Mouse (Mus musculus) large intestine, adult 2 months (tissue): ENCODE data around the gene Cnn2. TPM values are rescaled to one million over a fixed set of nuclear protein-coding genes. Genes with fewer than 3 reads are reported as not detected.
A peak's percentile ranks its signal among the peaks of the same experiment; 100 is the strongest.

Source experiments
- DNase-seq: peaks from one replicate; pipeline ENCODE4 v3.0.0-alpha.2; 2012; ENCODE audit warnings: low read depth, low spot score
- WGBS: fragments of 180-500 bp; shearing (Covaris S2); methylation state at CpG from one replicate; pipeline ENCODE4 v1.1.7; 2018; 5-methylcytosine and 5-hydroxymethylcytosine counted together
- polyA plus RNA-seq: library from polyadenylated mRNA; depleted of rRNA; stranded (reverse); fragments of >200 nt; gene quantifications from 2 replicates; pipeline ENCODE4 v1.2.3, GENCODE M21; 2012

The Cnn2 gene
- polyA plus RNA-seq, 1 experiment: 56.1 TPM

DNA sequence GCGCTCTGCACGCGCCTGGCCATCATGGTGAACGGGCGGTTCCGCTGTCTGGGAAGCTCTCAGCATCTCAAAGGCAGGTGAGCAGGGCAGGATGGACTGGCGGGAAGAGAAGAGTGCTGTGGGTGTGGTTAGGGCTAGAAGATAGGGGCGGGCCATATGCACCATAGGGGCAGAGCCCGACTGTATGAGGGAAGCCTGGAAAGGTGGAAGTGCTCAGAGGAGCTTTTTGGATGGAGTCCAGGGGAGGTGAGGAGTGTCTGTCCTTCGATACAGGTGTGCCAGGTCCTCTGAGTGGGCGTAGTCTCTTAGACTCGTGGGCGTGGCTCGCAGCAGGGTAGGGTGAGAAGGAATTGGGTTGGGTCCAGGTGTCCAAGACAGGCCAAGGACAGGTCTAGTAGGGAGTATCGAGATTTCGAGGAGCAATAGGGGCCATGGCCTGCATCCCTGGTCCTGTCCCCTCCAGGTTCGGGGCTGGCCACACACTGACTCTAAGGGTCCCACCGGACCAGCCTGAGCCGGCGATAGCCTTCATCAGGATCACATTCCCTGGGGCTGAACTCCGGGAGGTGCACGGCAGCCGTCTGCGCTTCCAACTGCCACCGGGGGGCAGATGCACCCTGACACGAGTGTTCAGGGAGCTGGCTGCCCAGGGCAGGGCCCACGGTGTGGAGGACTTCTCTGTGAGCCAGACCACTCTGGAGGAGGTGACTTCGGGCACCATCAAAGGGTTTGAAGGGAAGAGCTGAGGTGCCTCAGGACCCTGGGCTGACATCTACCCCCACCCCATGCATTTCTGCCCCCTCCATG is 26.3 kb downstream of the Cnn2 start:
- peak; percentile 89 for DNase-seq
- 27% methylated on average over 28 of the region's 28 CpGs for WGBS

DNA sequence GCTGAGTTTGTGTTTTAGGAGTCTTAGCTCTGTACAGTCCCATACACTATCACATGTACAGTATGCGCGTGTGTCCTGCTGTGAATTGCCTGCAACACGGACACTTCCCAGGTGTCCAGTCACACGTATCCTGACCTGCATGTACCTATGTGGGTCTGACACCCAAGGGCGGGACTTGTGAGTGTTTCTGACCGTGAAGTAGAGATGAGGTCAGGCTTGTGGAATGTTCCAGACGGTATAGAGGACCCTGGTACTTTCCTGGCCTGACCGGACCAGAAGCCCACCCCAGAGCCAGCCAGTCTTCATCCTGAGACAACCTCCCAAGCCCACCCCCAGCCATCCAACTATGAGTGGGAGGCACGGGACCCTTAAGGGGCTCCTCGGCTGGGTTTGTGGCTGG is 27.2 kb downstream of the Cnn2 start:
- 84% methylated on average over 10 of the region's 10 CpGs for WGBS
- DNase-seq: no peak

DNA sequence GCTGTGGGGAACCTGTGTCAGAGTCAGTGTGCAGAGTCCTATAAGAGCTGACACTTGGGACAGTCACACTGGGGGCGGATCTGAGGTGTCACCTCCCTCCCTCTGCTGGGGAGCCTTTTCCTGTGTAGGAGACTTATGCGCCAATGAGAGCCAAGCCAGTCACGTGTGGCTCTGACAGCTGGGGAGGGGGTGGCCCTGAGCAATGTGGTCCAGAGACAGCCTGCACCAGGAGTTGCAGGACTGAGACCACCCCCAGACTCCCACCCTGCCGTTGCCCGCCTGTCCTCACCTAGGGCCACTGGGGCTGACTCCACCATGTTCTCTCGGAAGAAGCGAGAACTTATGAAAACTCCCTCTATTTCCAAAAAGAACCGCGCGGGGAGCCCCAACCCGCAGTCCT is 28.1 kb downstream of the Cnn2 start, which contains the start of gene Arhgap45:
Gene Arhgap45, plus strand, starts transcription at position 143 of the 400 bp plus-strand sequence.
- no peak for DNase-seq

DNA sequence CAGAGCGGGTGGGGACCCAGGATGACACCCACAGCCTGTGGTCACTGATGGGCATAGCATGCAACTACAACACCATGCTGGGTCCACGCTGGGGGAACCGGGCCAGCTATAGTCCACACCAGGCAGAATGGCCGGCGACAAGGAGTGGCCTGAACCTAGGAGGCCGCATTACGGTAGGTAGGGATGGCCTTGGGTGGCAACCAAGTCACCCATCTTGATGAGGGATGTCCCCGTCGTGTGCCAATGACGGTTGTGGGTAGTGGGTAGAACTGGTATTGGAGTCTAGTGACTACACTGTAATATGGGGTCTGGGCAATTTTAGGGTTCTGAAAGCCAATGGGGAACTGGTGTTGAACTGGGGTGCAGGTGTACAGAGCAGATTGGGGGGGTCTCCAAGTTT is 28.5 kb downstream of the Cnn2 start:
- DNase-seq: no peak
- 77% methylated on average over 10 of the region's 10 CpGs for WGBS

More for the DNA sequence above, 28.1 kb downstream of the Cnn2 start, which contains the start of gene Arhgap45:
- WGBS: 78% methylated on average over 11 of the region's 11 CpGs

DNA sequence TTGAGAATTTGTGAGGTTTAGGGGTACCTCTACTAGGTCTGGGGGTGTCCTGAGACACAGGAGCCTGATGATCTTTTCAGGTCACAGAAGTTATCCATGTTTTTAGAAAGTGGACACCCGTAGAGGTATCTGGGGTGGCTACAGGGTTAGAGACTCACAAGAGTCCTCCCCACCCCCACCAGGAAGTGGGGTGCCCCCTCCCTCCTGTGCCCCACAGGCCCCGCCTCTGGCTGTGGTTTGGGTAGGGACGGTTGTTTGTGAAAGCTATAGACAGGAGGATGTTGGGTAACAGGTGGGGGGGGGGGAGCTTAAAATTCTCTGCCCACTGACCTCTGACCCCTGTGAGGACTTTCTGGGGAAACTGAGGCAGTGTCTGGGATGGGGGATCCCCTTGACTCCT is 29.0 kb downstream of the Cnn2 start:
- 44% methylated on average over 3 of the region's 3 CpGs for WGBS
- no peak for DNase-seq

DNA sequence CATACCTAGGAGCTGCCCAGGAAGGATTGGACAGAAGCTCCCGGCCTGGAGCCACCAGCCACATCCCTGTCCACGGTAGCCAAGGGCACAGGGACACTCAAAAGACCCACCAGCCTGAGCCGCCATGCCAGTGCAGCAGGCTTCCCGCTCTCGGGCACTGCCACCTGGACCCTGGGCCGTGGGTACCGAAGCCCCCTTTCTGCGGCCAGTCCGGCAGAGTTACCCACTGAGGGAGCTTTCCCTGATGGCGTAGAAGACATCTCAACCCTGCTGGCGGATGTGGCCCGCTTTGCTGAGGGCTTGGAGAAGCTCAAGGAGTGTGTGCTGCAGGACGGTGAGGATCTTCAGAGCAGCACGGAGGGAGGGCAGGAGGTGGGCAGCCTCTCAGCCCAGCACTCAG is 29.4 kb downstream of the Cnn2 start:
- WGBS: 80% methylated on average over 14 of the region's 14 CpGs
- no peak for DNase-seq

DNA sequence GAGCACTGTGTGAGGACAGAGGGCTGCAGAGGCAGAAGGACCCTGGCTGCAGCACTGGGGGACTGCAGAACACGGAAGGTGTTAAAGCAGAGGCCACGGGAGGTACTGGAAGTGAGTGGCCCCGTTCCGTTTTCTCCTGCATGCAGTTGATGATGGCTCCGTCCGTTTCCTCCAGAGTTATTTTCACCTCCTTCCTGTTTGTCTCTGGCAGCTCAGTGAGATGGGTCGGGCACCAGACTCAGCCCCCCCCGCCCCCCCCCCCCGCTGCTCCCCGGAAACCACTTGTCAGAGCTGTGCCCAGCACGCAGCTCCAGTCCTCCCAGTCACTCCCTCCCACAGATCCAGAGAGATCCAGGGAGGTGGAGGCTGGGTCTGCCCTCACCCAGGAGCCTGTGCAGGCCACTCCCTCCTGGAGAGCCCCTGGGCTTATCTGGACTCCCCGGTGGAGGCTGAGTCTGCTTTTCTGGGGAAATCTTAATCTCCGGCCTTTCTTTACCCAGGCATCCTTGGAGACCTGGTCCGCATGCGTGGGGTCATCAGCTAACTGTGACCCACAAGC is 30.4 kb downstream of the Cnn2 start:
- WGBS: 21% methylated on average over 14 of the region's 15 CpGs
- DNase-seq: no peak

DNA sequence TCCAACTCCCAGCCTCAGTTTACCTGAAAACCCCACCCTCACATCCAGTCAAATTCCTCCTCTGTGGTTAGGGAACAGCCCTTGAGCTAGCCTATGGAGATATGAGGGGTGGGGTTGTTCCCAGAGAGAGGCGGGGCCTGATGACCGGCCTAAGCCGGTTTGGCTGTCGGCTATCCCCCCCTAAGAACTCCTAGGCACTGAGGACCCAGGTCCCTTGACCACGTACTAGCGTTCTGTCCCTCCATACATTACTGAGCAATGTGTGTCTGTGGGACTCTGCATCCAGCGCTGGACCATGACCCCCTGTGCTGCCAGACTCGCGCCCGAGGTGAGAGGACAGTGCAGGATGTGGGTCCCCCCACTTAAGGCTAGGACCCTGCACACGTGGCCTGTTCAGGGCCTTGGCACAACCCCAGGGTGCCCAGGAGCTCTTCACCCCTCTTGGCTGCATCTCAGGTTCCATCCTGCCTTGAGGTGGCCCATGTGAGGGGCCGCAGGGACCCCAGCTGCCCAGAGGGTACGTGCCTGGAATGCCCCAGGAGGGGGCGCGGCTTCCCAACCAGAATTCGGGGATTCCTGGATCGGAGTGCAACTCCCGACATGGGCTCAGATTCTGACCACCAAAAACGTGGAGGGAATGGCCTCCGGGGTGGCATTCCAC is 31.2 kb downstream of the Cnn2 start:
- 57% methylated on average over 20 of the region's 20 CpGs for WGBS
- DNase-seq: no peak

DNA sequence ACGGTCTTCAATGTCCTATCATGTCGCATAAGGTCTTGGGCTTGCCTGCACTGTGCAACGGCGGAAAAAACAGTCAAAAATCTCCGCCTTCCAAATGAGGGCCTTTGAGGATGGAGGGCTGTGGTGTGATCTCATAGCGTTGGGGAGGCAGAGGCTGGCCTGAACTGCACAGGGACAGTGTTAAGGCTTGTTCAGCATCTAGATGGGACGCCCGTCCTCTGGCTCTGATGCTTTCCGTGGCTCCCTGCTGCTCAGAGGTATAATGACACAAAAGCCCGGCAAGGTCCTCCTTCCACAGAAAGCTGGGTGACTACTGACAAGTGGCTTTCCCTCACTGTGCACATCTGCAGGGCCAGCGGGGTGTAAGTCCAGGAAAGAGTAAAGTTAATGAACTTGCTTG is 31.8 kb downstream of the Cnn2 start:
- DNase-seq: no peak
- 68% methylated on average over 11 of the region's 11 CpGs for WGBS

DNA sequence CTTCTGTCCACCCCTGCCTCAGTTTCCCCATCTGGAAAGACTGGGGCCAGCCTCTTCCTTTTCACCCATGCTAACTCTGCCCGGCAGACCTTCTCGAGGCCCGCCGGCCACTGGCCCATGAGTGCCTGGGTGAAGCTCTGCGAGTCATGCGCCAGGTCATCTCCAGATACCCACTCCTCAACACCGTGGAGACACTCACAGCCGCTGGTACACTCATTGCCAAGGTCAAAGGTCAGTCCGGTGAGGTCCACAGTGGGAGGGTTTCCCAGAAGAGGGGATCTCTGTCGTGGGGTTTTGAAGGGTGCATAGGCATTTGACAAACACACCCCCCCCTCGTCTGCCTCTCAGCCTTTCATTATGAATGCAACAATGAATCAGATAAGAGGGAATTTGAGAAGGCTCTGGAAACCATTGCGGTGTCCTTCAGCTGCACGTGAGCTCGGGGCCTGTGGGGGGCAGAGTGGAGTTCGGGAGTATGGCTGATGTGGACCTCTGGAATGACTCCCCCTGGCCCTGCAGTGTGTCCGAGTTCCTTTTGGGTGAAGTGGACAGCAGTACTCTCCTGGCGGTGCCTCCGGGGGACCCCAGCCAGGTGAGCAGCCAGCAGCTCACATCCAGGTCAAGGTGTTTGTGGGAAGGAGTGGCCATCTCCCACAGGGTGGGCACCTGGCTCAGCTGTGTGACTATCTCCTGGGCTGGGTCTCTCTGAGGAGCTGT is 32.4 kb downstream of the Cnn2 start:
- 77% methylated on average over 18 of the region's 18 CpGs for WGBS
- DNase-seq: no peak

DNA sequence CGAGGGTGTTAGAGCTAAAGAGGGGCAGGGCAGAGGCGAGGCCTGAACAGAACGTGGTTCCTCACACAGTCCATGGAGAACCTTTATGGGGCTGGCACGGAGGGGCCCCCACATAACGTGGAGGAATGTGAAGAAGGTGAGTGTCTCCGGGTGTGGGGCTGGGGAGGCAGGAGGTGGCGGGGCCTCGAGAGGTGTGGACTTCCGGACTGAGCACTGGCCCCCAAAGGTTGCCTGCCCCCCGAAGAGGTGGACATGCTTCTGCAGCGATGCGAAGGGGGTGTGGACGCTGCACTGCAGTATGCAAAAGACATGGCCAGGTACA is 32.9 kb downstream of the Cnn2 start:
- WGBS: 60% methylated on average over 13 of the region's 13 CpGs
- no peak for DNase-seq

DNA sequence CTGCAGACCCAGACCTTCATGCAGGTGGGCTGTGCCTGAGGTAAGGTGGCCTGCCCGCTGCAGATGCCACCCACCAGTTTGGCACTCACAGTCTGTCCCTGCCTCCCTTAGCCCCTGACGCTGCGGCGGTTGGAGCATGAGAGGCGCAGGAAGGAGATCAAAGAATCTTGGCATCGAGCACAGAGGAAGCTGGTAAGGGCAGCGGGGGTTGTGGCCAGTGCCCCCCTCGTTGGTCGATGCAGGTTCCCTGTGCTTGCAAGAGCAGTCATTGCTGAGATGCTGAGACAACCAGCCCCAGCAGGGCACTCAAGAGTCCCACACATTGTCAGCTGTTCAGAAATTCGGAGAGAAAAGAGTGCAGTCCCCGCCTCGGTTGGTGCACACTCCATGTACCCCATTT is 33.8 kb downstream of the Cnn2 start:
- no peak for DNase-seq
- WGBS: 84% methylated on average over 12 of the region's 12 CpGs

DNA sequence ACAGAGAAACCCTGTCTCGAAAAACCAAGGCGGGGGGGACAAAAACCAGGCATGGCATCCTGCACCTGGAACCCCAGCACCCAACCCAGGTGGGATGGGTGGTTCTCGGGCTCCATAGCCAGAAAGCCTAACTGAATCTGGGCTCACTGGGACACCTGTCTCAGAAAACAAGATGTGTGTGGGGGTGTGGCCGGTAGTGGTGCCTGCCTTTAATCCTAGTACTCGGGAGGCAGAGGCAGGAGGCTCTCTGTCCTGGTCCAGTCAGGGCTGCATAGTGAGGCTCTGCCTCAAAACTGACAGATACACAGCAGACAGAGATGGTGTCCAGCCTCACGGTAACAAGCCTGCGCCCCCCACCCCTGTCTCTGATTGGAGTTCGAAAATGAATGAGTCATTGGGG is 34.4 kb downstream of the Cnn2 start:
- no peak for DNase-seq
- WGBS: 88% methylated on average over 8 of the region's 8 CpGs

DNA sequence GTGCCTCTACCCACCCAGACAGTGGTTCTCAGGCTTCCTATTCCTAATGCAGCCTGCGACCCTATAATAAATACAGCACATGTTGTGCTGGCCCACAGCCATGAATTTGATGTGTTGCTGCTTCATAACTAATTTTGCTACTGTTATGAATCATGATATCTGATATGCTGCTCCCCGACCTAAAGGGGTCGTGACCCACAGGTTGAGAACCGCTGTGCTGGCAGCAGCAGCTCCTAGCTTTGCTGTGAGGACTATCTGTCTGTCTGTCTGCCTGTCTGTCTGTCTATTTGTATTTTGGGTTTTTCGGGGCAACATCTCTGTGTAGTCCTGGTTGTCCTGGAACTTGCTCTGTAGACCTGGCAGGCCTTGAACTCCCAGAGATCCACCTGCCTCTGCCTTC is 35.4 kb downstream of the Cnn2 start:
- 47% methylated on average over 5 of the region's 5 CpGs for WGBS
- DNase-seq: no peak

DNA sequence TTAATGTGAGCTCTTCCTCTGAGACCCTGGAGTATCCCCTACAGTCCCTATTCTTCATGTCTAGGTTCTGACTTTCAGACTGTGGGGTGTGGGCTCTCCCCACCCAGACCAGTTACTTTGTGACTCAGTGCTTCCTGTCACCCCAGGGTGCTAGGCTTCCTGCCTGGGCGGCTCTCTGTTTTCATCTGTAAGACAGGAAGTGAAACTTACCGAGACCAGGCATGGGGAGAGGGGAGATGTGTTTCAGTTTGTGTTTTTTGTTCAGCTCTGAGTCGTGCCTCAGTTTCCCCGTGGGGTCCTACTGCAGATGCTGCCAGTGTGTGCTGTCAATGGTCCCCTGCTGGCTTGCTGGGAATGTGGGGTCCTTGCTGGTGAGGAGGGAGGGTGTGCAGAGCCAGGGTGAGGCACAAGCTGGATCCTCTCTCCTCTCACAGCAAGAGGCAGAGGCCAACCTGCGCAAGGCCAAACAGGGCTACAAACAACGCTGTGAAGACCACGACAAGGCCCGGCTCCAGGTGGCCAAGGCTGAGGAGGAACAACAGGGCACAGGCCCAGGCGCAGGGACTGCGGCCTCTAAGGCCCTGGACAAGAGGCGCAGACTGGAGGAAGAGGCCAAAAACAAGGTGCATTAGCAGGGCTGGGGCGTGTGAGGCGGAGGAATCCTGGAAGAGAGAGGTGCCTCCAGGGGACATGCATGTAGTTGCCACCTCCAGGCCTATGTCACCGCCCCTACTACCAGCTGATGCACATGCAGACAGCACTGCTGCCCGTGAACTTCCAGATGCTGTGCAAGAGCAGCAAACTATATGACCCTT is 36.1 kb downstream of the Cnn2 start:
- 74% methylated on average over 15 of the region's 15 CpGs for WGBS
- no peak for DNase-seq

DNA sequence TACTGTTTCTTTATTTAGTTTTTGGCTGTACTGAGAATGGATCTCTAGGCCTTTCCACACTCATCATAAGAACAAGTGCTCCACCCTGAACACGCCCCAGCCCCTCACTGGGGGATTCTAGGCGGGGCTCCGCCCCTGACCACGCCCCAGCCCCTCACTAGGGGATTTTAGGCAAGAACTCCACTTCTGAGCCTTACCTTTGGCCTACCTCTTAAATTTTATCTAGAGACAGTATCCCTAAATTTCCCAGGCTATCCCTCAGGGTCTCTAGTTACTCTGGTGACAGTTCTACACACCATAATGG is 36.6 kb downstream of the Cnn2 start:
- WGBS: 54% methylated on average over 4 of the region's 4 CpGs
- DNase-seq: no peak

DNA sequence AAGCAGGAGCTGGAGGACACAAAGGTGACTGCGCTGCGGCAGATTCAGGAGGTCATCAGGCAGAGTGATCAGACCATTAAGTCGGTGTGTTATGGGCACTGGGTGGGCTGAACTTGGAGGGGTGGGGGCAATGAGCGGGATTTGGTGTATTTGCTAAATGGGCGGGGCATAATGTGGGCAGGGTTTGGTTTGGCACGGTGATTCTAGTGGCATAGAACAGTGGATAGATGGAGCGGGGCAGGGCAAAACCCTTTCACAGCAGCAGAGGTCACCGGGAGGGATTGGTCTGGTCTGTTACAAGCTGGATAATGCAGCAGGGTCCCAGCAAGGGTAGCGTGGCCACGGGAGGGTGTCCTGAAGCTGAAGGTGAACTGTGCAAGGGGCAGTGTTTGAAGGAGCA is 37.1 kb downstream of the Cnn2 start:
- WGBS: 53% methylated on average over 10 of the region's 10 CpGs
- no peak for DNase-seq

DNA sequence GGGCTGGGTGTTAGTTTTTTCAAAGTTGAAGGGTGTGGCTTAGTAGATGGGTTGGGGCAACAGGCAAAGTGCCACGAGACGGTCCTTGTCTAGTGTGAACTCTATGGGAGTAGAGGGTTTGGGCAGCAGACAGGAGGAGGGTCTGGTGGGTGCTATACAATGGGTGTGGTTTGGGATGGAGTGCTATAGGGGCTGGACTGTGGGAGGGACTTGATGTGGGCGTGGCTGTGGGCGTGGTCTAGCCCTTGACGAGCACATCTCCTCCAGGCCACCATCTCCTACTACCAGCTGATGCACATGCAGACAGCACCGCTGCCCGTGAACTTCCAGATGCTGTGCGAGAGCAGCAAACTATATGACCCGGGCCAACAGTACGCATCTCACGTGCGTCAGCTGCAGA is 37.5 kb downstream of the Cnn2 start:
- DNase-seq: no peak

DNA sequence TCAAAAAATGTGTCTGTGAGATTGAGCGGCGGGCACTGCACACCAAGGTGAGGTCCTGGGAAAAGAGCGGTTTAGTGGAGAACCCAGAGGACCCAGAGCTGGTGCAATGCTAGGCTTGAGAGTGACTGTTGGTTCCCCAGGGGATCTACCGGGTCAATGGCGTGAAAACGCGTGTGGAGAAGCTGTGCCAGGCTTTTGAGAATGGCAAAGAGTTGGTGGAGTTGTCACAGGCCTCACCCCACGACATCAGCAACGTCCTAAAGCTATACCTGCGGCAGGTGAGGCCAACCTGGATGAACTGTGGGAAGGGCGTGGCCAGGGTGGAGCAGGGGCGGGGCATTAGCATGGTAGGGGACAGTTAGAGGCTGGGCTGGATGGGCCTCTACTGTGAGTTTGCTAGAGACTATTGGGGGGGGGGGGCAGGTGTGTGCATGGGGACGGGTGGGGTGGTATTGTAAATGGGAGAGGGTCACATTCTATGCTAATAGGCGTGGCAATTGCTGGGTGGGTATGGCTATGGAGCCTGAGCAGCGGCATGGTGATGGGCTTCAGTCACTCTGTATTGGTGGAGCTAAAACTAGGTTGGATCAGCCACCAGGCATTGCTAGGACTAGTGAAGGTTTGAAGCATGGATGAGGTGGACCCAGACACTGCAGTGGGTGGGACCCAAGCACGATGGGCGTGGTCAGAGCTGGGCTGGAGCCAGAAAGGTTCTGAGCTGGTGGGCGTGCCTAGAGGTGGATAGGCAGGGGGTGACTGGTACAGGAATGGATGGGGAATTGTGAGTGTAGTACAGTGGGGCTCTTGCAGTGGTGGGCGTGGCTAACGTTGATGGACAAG is 39.5 kb downstream of the Cnn2 start:
- DNase-seq: no peak
- WGBS: 53% methylated on average over 20 of the region's 20 CpGs

More for the DNA sequence above, 37.5 kb downstream of the Cnn2 start:
- WGBS: 52% methylated on average over 12 of the region's 12 CpGs
